Mouse (Mus musculus): ENCODE results near the gene Pdgfd. TPM values are rescaled to one million over a fixed set of nuclear protein-coding genes. Genes with fewer than 3 reads are reported as not detected.

Gene Pdgfd
- polyA plus RNA-seq, 1 experiment from 2014 or later: 12.7 TPM

DNA sequence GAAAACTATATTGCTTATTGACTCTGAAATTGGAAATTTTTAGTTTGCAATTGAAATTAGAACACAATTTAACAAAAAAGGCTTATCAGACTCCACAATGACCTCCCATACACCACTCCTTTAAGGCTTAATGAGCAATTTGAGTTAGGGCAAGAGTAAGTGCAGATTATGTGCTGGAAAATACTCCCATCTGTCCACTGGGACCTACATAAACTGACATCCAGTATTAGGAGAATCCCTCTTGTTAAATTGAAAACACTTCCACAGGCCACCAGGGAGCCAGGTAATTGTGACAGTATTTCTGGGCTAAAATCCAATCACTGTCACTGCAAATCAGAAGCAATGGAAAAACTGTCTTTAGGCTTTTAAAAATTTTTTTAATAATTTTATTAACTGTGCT lies 256.2 kb downstream of the Pdgfd start:
- no peak overlapping the region for H3K4me2 ChIP-seq (replicated peaks; ENCODE audit: low read depth)
- no peak overlapping the region for H3K4me3 ChIP-seq (ENCODE audit: low read depth, low read length)
- H3K4me1 ChIP-seq (replicated peaks; ENCODE audit: control insufficient read depth, insufficient read depth): no peaks in the 10 kb centered on the region
- no peak for TF ChIP-seq EP300 (optimal IDR thresholded peaks at IDR 0.05)
- TF ChIP-seq CTCF (IDR thresholded peaks at IDR 0.05; ENCODE audit: low read depth): no peak
- no peak overlapping the region for H3K9ac ChIP-seq (ENCODE audit: low read length)
- no peaks in the 10 kb centered on the region for H3K27me3 ChIP-seq (ENCODE audit: control insufficient read depth, insufficient read depth, low read length)
- H3K27ac ChIP-seq (replicated peaks): no peak overlapping the region
- DNase-seq (ENCODE audit: low spot score): no peak
- no peaks in the 10 kb centered on the region for H3K36me3 ChIP-seq (ENCODE audit: control insufficient read depth, insufficient read depth, low read length)
- no peak for ATAC-seq (ENCODE audit: low FRiP score, low TSS enrichment)
- H3K9me3 ChIP-seq (ENCODE audit: control insufficient read depth, low read length): no peaks in the 10 kb centered on the region

Other genes with a start within 250 kb of the Pdgfd start
- gene Ddi1, start 101.3 kb downstream of the Pdgfd start, polyA plus RNA-seq (2015; fragmentation: Nextera tagmentation; extraction: Ambion mirVana): 0.05 TPM in 2 replicates

All from stomach, postnatal 0 days (tissue).